Mouse (Mus musculus): ENCODE measurements around the gene Ssbp3. TPM values are rescaled to one million over a fixed set of nuclear protein-coding genes. Genes with fewer than 3 reads are reported as not detected.

Gene Ssbp3
- polyA plus RNA-seq, 1 experiment from 2014 or later: 90.4 TPM

GRCm38 (mm10) chr4:107001916-107002488 is 91.5 kb downstream of the Ssbp3 start:
- Histone ChIP-seq H3K9ac (no peak overlapping the region), H3K4me3 (no peak overlapping the region), H3K27me3 (no peaks in the 10 kb centered on the region), H3K9me3 (no peaks in the 10 kb centered on the region), H3K4me2 (no peak overlapping the region), H3K27ac (no peak overlapping the region), H3K36me3 (no peaks in the 10 kb centered on the region), H3K4me1 (peaks cover 22% of the 10 kb centered on the region)
- no peak for ATAC-seq (ENCODE audit: borderline replicate concordance, extremely low read depth, low FRiP score, low TSS enrichment)
- WGBS: 69% methylated on average over 14 of the region's 14 CpGs

- H3K9ac ChIP-seq: no peak overlapping the region
- H3K9me3 ChIP-seq: no peaks in the 10 kb centered on the region
- H3K36me3 ChIP-seq: no peaks in the 10 kb centered on the region
- ATAC-seq (ENCODE audit: borderline replicate concordance, extremely low read depth, low FRiP score, low TSS enrichment): no peak
- H3K4me1 ChIP-seq: peaks cover 16% of the 10 kb centered on the region
- H3K27me3 ChIP-seq: no peaks in the 10 kb centered on the region
- no peak overlapping the region for H3K4me3 ChIP-seq
- no peak overlapping the region for H3K27ac ChIP-seq
- H3K4me2 ChIP-seq: no peak overlapping the region
- 61% methylated on average over 11 of the region's 11 CpGs for WGBS
Measured at GRCm38 (mm10) chr4:107002517-107003165, 92.1 kb downstream of the Ssbp3 start.

GRCm38 (mm10) chr4:107003199-107003598 is 92.7 kb downstream of the Ssbp3 start:
- Histone ChIP-seq H3K4me2 (no peak overlapping the region), H3K9ac (no peak overlapping the region), H3K4me1 (peaks cover 14% of the 10 kb centered on the region; the same call in 1 of the 2 replicates), H3K36me3 (no peaks in the 10 kb centered on the region), H3K4me3 (no peak overlapping the region), H3K9me3 (no peaks in the 10 kb centered on the region), H3K27ac (no peak overlapping the region), H3K27me3 (no peaks in the 10 kb centered on the region)
- no peak for ATAC-seq (ENCODE audit: borderline replicate concordance, extremely low read depth, low FRiP score, low TSS enrichment)
- 53% methylated on average over 2 of the region's 2 CpGs for WGBS

- Histone ChIP-seq H3K4me1 (peaks cover 14% of the 10 kb centered on the region; the same call in 1 of the 2 replicates), H3K4me2 (no peak overlapping the region), H3K4me3 (no peak overlapping the region), H3K9ac (no peak overlapping the region), H3K9me3 (no peaks in the 10 kb centered on the region), H3K27ac (no peak overlapping the region), H3K27me3 (no peaks in the 10 kb centered on the region), H3K36me3 (no peaks in the 10 kb centered on the region)
- ATAC-seq (ENCODE audit: borderline replicate concordance, extremely low read depth, low FRiP score, low TSS enrichment): no peak
- 83% methylated on average over 3 of the region's 3 CpGs for WGBS
Measured at GRCm38 (mm10) chr4:107003786-107004185, 93.3 kb downstream of the Ssbp3 start.

GRCm38 (mm10) chr4:107004346-107004745 is 93.8 kb downstream of the Ssbp3 start:
- H3K9ac ChIP-seq: no peak overlapping the region
- no peak overlapping the region for H3K4me2 ChIP-seq
- WGBS: 66% methylated on average over 3 of the region's 3 CpGs
- H3K36me3 ChIP-seq: no peaks in the 10 kb centered on the region
- H3K4me3 ChIP-seq: no peak overlapping the region
- peaks cover 14% of the 10 kb centered on the region; the same call in 1 of the 2 replicates for H3K4me1 ChIP-seq
- H3K27me3 ChIP-seq: no peaks in the 10 kb centered on the region
- no peak for ATAC-seq (ENCODE audit: borderline replicate concordance, extremely low read depth, low FRiP score, low TSS enrichment)
- no peaks in the 10 kb centered on the region for H3K9me3 ChIP-seq
- no peak overlapping the region for H3K27ac ChIP-seq

- Histone ChIP-seq H3K36me3 (0 out of 2 replicates have a peak, but pooled peaks cover 4% of the 10 kb centered on the region), H3K27me3 (no peaks in the 10 kb centered on the region), H3K9me3 (no peaks in the 10 kb centered on the region), H3K27ac (no peak overlapping the region), H3K4me1 (peaks cover 14% of the 10 kb centered on the region; the same call in 1 of the 2 replicates), H3K9ac (no peak overlapping the region), H3K4me2 (no peak overlapping the region), H3K4me3 (no peak overlapping the region)
- WGBS: 78% methylated on average over 5 of the region's 5 CpGs
- ATAC-seq (ENCODE audit: borderline replicate concordance, extremely low read depth, low FRiP score, low TSS enrichment): no peak
Measured at GRCm38 (mm10) chr4:107005166-107005565, 94.7 kb downstream of the Ssbp3 start.

- 58% methylated on average over 4 of the region's 4 CpGs for WGBS
- no peak for ATAC-seq (ENCODE audit: borderline replicate concordance, extremely low read depth, low FRiP score, low TSS enrichment)
Measured at GRCm38 (mm10) chr4:107006229-107006628, 95.7 kb downstream of the Ssbp3 start.

GRCm38 (mm10) chr4:107006807-107007206 is 96.3 kb downstream of the Ssbp3 start:
- Histone ChIP-seq H3K36me3 (0 out of 2 replicates have a peak, but pooled peaks cover 7% of the 10 kb centered on the region), H3K9me3 (no peaks in the 10 kb centered on the region), H3K27ac (no peak overlapping the region), H3K4me3 (no peak overlapping the region), H3K4me2 (no peak overlapping the region), H3K27me3 (no peaks in the 10 kb centered on the region), H3K9ac (no peak overlapping the region), H3K4me1 (peaks cover 7% of the 10 kb centered on the region; the same call in 1 of the 2 replicates)
- WGBS: 85% methylated on average over 6 of the region's 6 CpGs
- ATAC-seq (ENCODE audit: borderline replicate concordance, extremely low read depth, low FRiP score, low TSS enrichment): no peak

More at GRCm38 (mm10) chr4:107006229-107006628, 95.7 kb downstream of the Ssbp3 start:
- Histone ChIP-seq H3K36me3 (0 out of 2 replicates have a peak, but pooled peaks cover 7% of the 10 kb centered on the region), H3K27me3 (no peaks in the 10 kb centered on the region), H3K4me2 (no peak overlapping the region), H3K9ac (no peak overlapping the region), H3K9me3 (no peaks in the 10 kb centered on the region), H3K27ac (no peak overlapping the region), H3K4me3 (no peak overlapping the region), H3K4me1 (peaks cover 11% of the 10 kb centered on the region; the same call in 1 of the 2 replicates)

- H3K4me3 ChIP-seq: no peak overlapping the region
- no peak overlapping the region for H3K9ac ChIP-seq
- H3K4me2 ChIP-seq: no peak overlapping the region
- 0 out of 2 replicates have a peak, but pooled peaks cover 7% of the 10 kb centered on the region for H3K36me3 ChIP-seq
- H3K27ac ChIP-seq: no peak overlapping the region
- H3K4me1 ChIP-seq: peaks cover 3% of the 10 kb centered on the region; the same call in 1 of the 2 replicates
- H3K27me3 ChIP-seq: no peaks in the 10 kb centered on the region
- ATAC-seq (ENCODE audit: borderline replicate concordance, extremely low read depth, low FRiP score, low TSS enrichment): no peak
- no peaks in the 10 kb centered on the region for H3K9me3 ChIP-seq
- WGBS: 80% methylated on average over 8 of the region's 8 CpGs
Measured at GRCm38 (mm10) chr4:107007359-107007758, 96.9 kb downstream of the Ssbp3 start.

- Histone ChIP-seq H3K9ac (no peak overlapping the region), H3K27me3 (no peaks in the 10 kb centered on the region), H3K4me1 (no peaks in the 10 kb centered on the region), H3K27ac (no peak overlapping the region), H3K36me3 (0 out of 2 replicates have a peak, but pooled peaks cover 7% of the 10 kb centered on the region), H3K9me3 (no peaks in the 10 kb centered on the region), H3K4me2 (no peak overlapping the region), H3K4me3 (no peak overlapping the region)
- WGBS: 86% methylated on average over 2 of the region's 2 CpGs
- no peak for ATAC-seq (ENCODE audit: borderline replicate concordance, extremely low read depth, low FRiP score, low TSS enrichment)
Measured at GRCm38 (mm10) chr4:107008161-107008560, 97.7 kb downstream of the Ssbp3 start.

GRCm38 (mm10) chr4:107009548-107009947 is 99.0 kb downstream of the Ssbp3 start:
- H3K27ac ChIP-seq: no peak overlapping the region
- no peak for ATAC-seq (ENCODE audit: borderline replicate concordance, extremely low read depth, low FRiP score, low TSS enrichment)
- H3K4me3 ChIP-seq: no peak overlapping the region
- WGBS: 86% methylated on average over 7 of the region's 7 CpGs
- H3K4me2 ChIP-seq: no peak overlapping the region
- H3K36me3 ChIP-seq: 0 out of 2 replicates have a peak, but pooled peaks cover 7% of the 10 kb centered on the region
- no peaks in the 10 kb centered on the region for H3K4me1 ChIP-seq
- H3K9me3 ChIP-seq: no peaks in the 10 kb centered on the region
- no peaks in the 10 kb centered on the region for H3K27me3 ChIP-seq
- no peak overlapping the region for H3K9ac ChIP-seq

- no peak overlapping the region for H3K9ac ChIP-seq
- H3K4me2 ChIP-seq: no peak overlapping the region
- ATAC-seq (ENCODE audit: borderline replicate concordance, extremely low read depth, low FRiP score, low TSS enrichment): no peak
- H3K9me3 ChIP-seq: no peaks in the 10 kb centered on the region
- H3K27ac ChIP-seq: no peak overlapping the region
- 89% methylated on average over 8 of the region's 8 CpGs for WGBS
- H3K4me3 ChIP-seq: no peak overlapping the region
- 0 out of 2 replicates have a peak, but pooled peaks cover 7% of the 10 kb centered on the region for H3K36me3 ChIP-seq
- no peaks in the 10 kb centered on the region for H3K4me1 ChIP-seq
- H3K27me3 ChIP-seq: no peaks in the 10 kb centered on the region
Measured at GRCm38 (mm10) chr4:107011325-107012004, 101.0 kb downstream of the Ssbp3 start.
